Mouse (Mus musculus): Measurements from ENCODE around the gene Sv2c. TPM values are rescaled to one million over a fixed set of nuclear protein-coding genes. Genes with fewer than 3 reads are reported as not detected.

Gene Sv2c
- polyA plus RNA-seq, 1 experiment from 2014 or later = 0.27 TPM

GRCm38 (mm10) chr13:96040275-96041042 is 91.9 kb downstream of the Sv2c start:
- DNase-seq (ENCODE audit: low spot score) (peak; percentile 70), ATAC-seq (peak; percentile 85)
- H3K9me3 ChIP-seq (ENCODE audit: low read length) = no peaks in the 10 kb centered on the region
- no peak overlapping the region for H3K4me2 ChIP-seq (replicated peaks; ENCODE audit: low read depth, low read length)
- 53% methylated on average over 11 of the region's 11 CpGs for WGBS
- H3K27ac ChIP-seq (ENCODE audit: low read length) = no peak overlapping the region
- no peaks in the 10 kb centered on the region for H3K4me1 ChIP-seq (ENCODE audit: insufficient read depth, low read depth, low read length)
- no peaks in the 10 kb centered on the region for H3K36me3 ChIP-seq (ENCODE audit: insufficient read depth, low read length)
- TF ChIP-seq EP300 (IDR thresholded peaks at IDR 0.05) = peak; percentile 48
- TF ChIP-seq CTCF (IDR thresholded peaks at IDR 0.05) = no peak
- no peak overlapping the region for H3K4me3 ChIP-seq (ENCODE audit: low read depth, low read length)
- no peak overlapping the region for H3K9ac ChIP-seq (replicated peaks; ENCODE audit: low read depth)
- no peaks in the 10 kb centered on the region for H3K27me3 ChIP-seq (replicated peaks; ENCODE audit: insufficient read depth, low read length)

GRCm38 (mm10) chr13:96039536-96039935 is 92.8 kb downstream of the Sv2c start:
- Histone ChIP-seq H3K4me3 (ENCODE audit: low read depth, low read length) (no peak overlapping the region), H3K9me3 (ENCODE audit: low read length) (no peaks in the 10 kb centered on the region), H3K36me3 (ENCODE audit: insufficient read depth, low read length) (no peaks in the 10 kb centered on the region), H3K27me3 (replicated peaks; ENCODE audit: insufficient read depth, low read length) (no peaks in the 10 kb centered on the region), H3K27ac (ENCODE audit: low read length) (no peak overlapping the region), H3K4me2 (replicated peaks; ENCODE audit: low read depth, low read length) (no peak overlapping the region), H3K4me1 (ENCODE audit: insufficient read depth, low read depth, low read length) (no peaks in the 10 kb centered on the region), H3K9ac (replicated peaks; ENCODE audit: low read depth) (no peak overlapping the region)
- ATAC-seq (no peak), DNase-seq (ENCODE audit: low spot score) (no peak)
- no peak for TF ChIP-seq CTCF (IDR thresholded peaks at IDR 0.05)
- no peak for TF ChIP-seq EP300 (IDR thresholded peaks at IDR 0.05)
- 50% methylated on average over 1 of the region's 1 CpGs for WGBS

DNA sequence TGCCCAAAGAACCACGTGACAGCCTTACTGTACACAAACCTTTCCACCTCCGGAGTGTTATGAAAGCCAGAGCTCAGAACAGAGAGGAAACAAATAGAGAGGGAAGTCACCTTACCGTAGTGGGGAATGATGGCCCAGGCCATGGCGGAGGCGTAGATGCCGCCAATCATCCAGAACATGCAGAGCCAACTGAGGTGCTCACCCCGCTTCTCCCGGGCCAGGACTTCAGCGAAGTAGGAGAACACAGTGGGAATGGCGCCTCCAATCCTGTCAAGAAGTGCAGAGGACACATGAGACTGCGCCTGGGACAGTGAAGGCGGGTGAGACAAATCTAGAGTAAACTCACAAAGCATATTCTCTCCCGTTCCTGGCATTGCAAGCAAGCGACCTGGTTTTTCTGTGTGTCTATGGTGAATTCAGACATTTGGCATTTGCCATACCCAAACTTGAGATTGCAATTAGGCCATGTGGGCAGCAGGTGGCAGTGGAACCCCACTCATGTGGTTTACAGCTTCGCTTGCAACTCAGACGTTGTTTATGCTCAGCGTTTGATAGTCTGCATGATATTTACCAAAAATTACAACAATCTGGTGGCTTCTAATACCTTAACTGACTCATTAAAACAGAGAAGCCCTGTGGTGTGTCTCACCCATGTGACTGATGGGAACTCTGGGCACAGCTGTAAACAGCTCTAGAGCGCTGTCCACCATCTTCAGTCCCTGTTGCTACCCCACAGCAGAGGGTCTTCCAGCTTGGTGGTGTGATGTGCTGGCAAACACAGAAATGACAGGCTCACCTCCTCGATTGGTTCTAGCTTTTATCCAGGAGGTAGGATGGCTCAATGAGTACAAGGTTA is 101.8 kb downstream of the Sv2c start:
- ATAC-seq = no peak
- H3K4me1 ChIP-seq (ENCODE audit: insufficient read depth, low read depth, low read length) = no peaks in the 10 kb centered on the region
- H3K4me2 ChIP-seq (replicated peaks; ENCODE audit: low read depth, low read length) = no peak overlapping the region
- no peak overlapping the region for H3K9ac ChIP-seq (replicated peaks; ENCODE audit: low read depth)
- H3K27ac ChIP-seq (ENCODE audit: low read length) = no peak overlapping the region
- no peak for DNase-seq (ENCODE audit: low spot score)
- peak; percentile 75 for TF ChIP-seq CTCF (IDR thresholded peaks at IDR 0.05)
- TF ChIP-seq EP300 (IDR thresholded peaks at IDR 0.05) = no peak
- H3K27me3 ChIP-seq (replicated peaks; ENCODE audit: insufficient read depth, low read length) = no peaks in the 10 kb centered on the region
- 59% methylated on average over 19 of the region's 19 CpGs for WGBS
- no peaks in the 10 kb centered on the region for H3K36me3 ChIP-seq (ENCODE audit: insufficient read depth, low read length)
- H3K4me3 ChIP-seq (ENCODE audit: low read depth, low read length) = no peak overlapping the region
- no peaks in the 10 kb centered on the region for H3K9me3 ChIP-seq (ENCODE audit: low read length)

- Histone ChIP-seq H3K9ac (replicated peaks; ENCODE audit: low read depth) (no peak overlapping the region), H3K4me1 (ENCODE audit: insufficient read depth, low read depth, low read length) (no peaks in the 10 kb centered on the region), H3K4me3 (ENCODE audit: low read depth, low read length) (no peak overlapping the region), H3K27me3 (replicated peaks; ENCODE audit: insufficient read depth, low read length) (no peaks in the 10 kb centered on the region), H3K9me3 (ENCODE audit: low read length) (no peaks in the 10 kb centered on the region), H3K36me3 (ENCODE audit: insufficient read depth, low read length) (no peaks in the 10 kb centered on the region), H3K27ac (ENCODE audit: low read length) (no peak overlapping the region), H3K4me2 (replicated peaks; ENCODE audit: low read depth, low read length) (no peak overlapping the region)
- 85% methylated on average over 11 of the region's 11 CpGs for WGBS
- ATAC-seq = no peak
- no peak for DNase-seq (ENCODE audit: low spot score)
- no peak for TF ChIP-seq CTCF (IDR thresholded peaks at IDR 0.05)
- no peak for TF ChIP-seq EP300 (IDR thresholded peaks at IDR 0.05)
These were observed 108.5 kb downstream of the Sv2c start for GRCm38 (mm10) chr13:96023858-96024257.

- 90% methylated on average over 3 of the region's 3 CpGs for WGBS
- DNase-seq (ENCODE audit: low spot score) (no peak), ATAC-seq (no peak)
- no peak for TF ChIP-seq EP300 (IDR thresholded peaks at IDR 0.05)
- no peak for TF ChIP-seq CTCF (IDR thresholded peaks at IDR 0.05)
- Histone ChIP-seq H3K4me3 (ENCODE audit: low read depth, low read length) (no peak overlapping the region), H3K9ac (replicated peaks; ENCODE audit: low read depth) (no peak overlapping the region), H3K36me3 (ENCODE audit: insufficient read depth, low read length) (no peaks in the 10 kb centered on the region), H3K4me2 (replicated peaks; ENCODE audit: low read depth, low read length) (no peak overlapping the region), H3K27me3 (replicated peaks; ENCODE audit: insufficient read depth, low read length) (no peaks in the 10 kb centered on the region), H3K4me1 (ENCODE audit: insufficient read depth, low read depth, low read length) (no peaks in the 10 kb centered on the region), H3K9me3 (ENCODE audit: low read length) (no peaks in the 10 kb centered on the region), H3K27ac (ENCODE audit: low read length) (no peak overlapping the region)
These were observed 116.9 kb downstream of the Sv2c start for GRCm38 (mm10) chr13:96015516-96015915.

DNA sequence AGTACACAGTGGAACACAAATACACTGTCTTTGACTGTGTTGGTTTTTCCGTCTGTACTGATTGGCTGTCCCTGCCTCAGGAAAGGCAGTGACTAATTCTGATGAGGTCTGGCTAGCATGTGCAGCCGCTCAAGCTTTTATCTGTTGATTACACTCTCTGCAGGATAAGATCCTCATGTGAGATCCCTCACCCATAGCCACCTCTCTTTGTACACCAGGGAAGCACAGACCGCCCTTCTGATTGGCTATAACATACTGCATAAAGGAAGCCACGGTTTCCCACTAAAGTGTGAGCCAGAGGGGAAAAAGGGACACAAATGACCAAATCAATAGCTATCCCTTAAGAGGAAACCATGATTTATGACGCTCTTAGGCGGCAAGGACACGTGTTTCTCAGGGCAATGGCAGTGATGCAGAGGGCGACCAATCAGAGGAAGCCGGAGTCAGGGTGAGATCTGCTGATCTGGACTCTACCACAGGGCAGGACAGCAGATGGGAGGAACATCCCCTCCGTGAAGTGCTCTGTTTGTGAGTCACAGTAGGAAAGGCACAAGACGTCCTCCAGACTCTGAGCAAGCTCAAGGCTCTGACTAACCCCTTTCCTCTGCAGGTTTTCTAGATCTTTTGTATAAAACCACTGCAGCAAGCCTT is 121.4 kb downstream of the Sv2c start:
- peak; percentile 56; the same call in 1 of the 2 replicates for ATAC-seq
- no peak overlapping the region for H3K9ac ChIP-seq (replicated peaks; ENCODE audit: low read depth)
- H3K4me1 ChIP-seq (ENCODE audit: insufficient read depth, low read depth, low read length) = no peaks in the 10 kb centered on the region
- H3K9me3 ChIP-seq (ENCODE audit: low read length) = no peaks in the 10 kb centered on the region
- no peak overlapping the region for H3K4me3 ChIP-seq (ENCODE audit: low read depth, low read length)
- no peak overlapping the region for H3K27ac ChIP-seq (ENCODE audit: low read length)
- WGBS = 35% methylated on average over 11 of the region's 11 CpGs
- H3K27me3 ChIP-seq (replicated peaks; ENCODE audit: insufficient read depth, low read length) = no peaks in the 10 kb centered on the region
- no peaks in the 10 kb centered on the region for H3K36me3 ChIP-seq (ENCODE audit: insufficient read depth, low read length)
- DNase-seq (ENCODE audit: low spot score) = no peak
- no peak overlapping the region for H3K4me2 ChIP-seq (replicated peaks; ENCODE audit: low read depth, low read length)
- TF ChIP-seq EP300 (IDR thresholded peaks at IDR 0.05) (no peak), CTCF (IDR thresholded peaks at IDR 0.05) (no peak)

All from lung, postnatal 0 days (tissue).